Mouse (Mus musculus) spleen, adult 2 months (tissue): ENCODE measurements around the gene Gm12185. TPM values are rescaled to one million over a fixed set of nuclear protein-coding genes. Genes with fewer than 3 reads are reported as not detected.

Source experiments
- DNase-seq, 2 experiments: peaks; one replicate each; pipeline versions ENCODE4 v3.0.0 to v3.0.0-alpha.2; 2012 to 2021; ENCODE audit warnings: low spot score in 2 of 2, low read depth in 1 of 2
- H3K27ac ChIP-seq: fragments of 200-500 bp; 2 replicates; pipeline ENCODE4 v1.5.1; 2012; ENCODE audit warnings: low read length, inconsistent platforms; ENCODE audit not compliant: insufficient read depth
- H3K27me3 ChIP-seq: fragments of 200-500 bp; 2 replicates; pipeline ENCODE4 v1.6.1; 2012; ENCODE audit warnings: mild to moderate bottlenecking, moderate library complexity, low read length, inconsistent platforms; ENCODE audit not compliant: control insufficient read depth, insufficient read depth
- H3K36me3 ChIP-seq: fragments of 200-500 bp; 2 replicates; pipeline ENCODE4 v1.6.1; 2012; ENCODE audit warnings: mild to moderate bottlenecking, low read length, inconsistent platforms; ENCODE audit not compliant: control insufficient read depth, insufficient read depth
- H3K4me1 ChIP-seq: fragments of 200-500 bp; 2 replicates; pipeline ENCODE4 v1.6.1; 2011; ENCODE audit warnings: inconsistent platforms; ENCODE audit not compliant: control insufficient read depth, insufficient read depth, insufficient read length
- H3K4me3 ChIP-seq: fragments of 200-500 bp; 2 replicates; pipeline ENCODE4 v1.5.1; 2011; ENCODE audit warnings: mild to moderate bottlenecking, inconsistent platforms; ENCODE audit not compliant: insufficient read depth, insufficient read length; ENCODE audit errors: extremely low read depth
- CTCF ChIP-seq: fragments of 200-500 bp; IDR thresholded peaks from 2 replicates; pipeline ENCODE4 v1.5.1; 2011; ENCODE audit warnings: mild to moderate bottlenecking, inconsistent platforms; ENCODE audit not compliant: insufficient read depth, insufficient read length, insufficient replicate concordance; ENCODE audit errors: extremely low read depth
- POLR2A ChIP-seq: fragments of 200-500 bp; IDR thresholded peaks from 2 replicates; pipeline ENCODE4 v1.6.1; 2011; ENCODE audit warnings: low read depth, low read length, inconsistent platforms
- WGBS: fragments of 180-500 bp; shearing (Covaris S2); methylation state at CpG from one replicate; pipeline ENCODE4 v1.1.7; 2018; 5-methylcytosine and 5-hydroxymethylcytosine counted together
- polyA plus RNA-seq: library from polyadenylated mRNA; depleted of rRNA; stranded (reverse); fragments of >200 nt; gene quantifications from 2 replicates; pipeline ENCODE4 v1.2.3, GENCODE M21; 2012; rRNA removed

Gene Gm12185
- polyA plus RNA-seq, 1 experiment, result 0.23 TPM

DNA sequence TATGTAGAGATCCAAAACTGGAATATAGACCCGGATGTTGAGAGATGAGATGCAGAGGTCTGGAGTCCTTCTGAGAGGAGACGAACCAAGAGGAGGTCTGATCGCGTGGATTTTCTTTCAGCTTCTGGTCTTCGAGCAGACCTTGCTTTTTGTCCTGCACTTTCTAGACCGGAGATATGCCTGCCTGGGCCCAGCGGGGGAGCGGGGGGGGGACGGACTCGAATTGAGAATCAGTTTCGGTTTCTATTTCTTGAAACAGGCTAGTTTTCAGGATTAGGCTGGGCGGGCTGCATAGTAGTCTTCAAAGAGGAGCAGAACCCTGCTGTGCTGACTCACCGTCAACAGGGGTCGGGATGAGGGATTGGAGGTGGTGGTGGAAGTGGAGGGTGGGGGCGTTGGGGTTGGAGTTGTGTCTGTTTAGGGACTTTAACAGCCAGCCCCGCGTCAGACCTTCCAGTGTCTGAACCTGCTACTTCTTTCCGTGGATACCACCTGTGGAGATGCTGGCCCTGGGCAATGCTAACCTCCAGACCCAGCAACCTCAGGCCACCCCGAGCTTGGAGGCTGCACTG is 120.7 kb downstream of the Gm12185 start, which contains the start of gene Irgm1:
Gene Irgm1 (minus strand): TSS at position 483 of the 572 bp plus-strand sequence.
- no peaks in the 10 kb centered on the region for H3K27me3 ChIP-seq
- H3K4me3 ChIP-seq, result peak within 1 kb of the TSS; percentile 63
- TF ChIP-seq POLR2A, result peak; percentile 8; the same call in 1 of the 2 replicates
- TF ChIP-seq CTCF, result no peak
- WGBS, result under 1% methylated on average over 19 of the region's 19 CpGs
- peak within 1 kb of the TSS; percentile 97 for H3K27ac ChIP-seq
- peak; percentile 68 to 76 for DNase-seq
- peaks cover 11% of the 10 kb centered on the region for H3K36me3 ChIP-seq
- peaks cover 7% of the 10 kb centered on the region; the same call in 1 of the 2 replicates for H3K4me1 ChIP-seq

DNA sequence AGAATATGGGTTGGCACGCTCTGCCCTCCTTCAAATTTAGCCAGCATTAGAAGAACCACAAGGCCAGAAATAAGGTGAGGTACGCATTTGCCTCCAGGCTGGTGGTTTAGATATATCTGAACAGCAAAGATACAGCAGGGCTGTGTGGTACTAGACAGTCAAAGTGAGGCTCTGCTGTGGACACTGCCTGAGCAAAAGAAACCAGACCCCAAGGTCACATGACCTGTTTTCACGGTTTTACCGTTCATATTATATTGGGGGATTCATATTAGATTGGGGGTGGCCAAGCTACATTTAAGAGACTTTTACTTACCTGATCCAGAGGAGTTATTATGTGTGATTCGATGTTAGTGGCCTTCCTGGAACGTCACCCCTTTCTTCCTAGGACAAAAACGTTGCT is 121.2 kb downstream of the Gm12185 start:
- peak overlapping the region; percentile 63 for H3K4me3 ChIP-seq
- no peak for DNase-seq
- H3K27me3 ChIP-seq, result no peaks in the 10 kb centered on the region
- H3K27ac ChIP-seq, result peak overlapping the region; percentile 97
- TF ChIP-seq CTCF (no peak), POLR2A (no peak)
- under 1% methylated on average over 7 of the region's 7 CpGs for WGBS
- H3K4me1 ChIP-seq, result peaks cover 7% of the 10 kb centered on the region; the same call in 1 of the 2 replicates
- H3K36me3 ChIP-seq, result peaks cover 16% of the 10 kb centered on the region

GRCm38 (mm10) chr11:48869380-48870110 is 122.5 kb downstream of the Gm12185 start:
- Histone ChIP-seq H3K4me1 (peaks cover 4% of the 10 kb centered on the region; the same call in 1 of the 2 replicates), H3K27me3 (no peaks in the 10 kb centered on the region), H3K27ac (peak overlapping the region; percentile 67), H3K4me3 (peak overlapping the region; percentile 63), H3K36me3 (peaks cover 25% of the 10 kb centered on the region)
- TF ChIP-seq POLR2A, result no peak
- no peak for TF ChIP-seq CTCF
- 3% methylated on average over 7 of the region's 7 CpGs for WGBS
- DNase-seq, result no peak

DNA sequence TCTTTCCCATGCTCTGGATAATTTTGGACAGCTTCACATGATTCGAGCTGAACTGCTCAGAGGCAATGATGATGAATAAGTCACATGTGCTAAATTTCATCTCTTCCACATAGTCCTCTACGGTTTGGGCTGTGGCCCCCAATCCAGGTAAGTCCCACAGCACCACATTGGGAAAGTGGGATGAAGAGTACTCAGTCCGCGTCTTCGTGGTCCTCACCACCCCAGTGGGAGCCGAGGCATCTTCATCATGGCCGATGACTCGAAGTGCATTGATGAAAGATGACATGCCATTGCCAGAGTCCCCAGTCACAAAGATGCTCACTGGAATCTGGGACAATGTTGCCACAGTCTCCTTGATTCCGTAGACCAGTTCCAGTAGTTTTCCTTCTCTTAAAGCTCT is 125.5 kb downstream of the Gm12185 start:
- no peak for DNase-seq
- TF ChIP-seq POLR2A (no peak), CTCF (no peak)
- WGBS, result 97% methylated on average over 9 of the region's 9 CpGs
- H3K36me3 ChIP-seq, result peaks cover 26% of the 10 kb centered on the region
- H3K27me3 ChIP-seq, result no peaks in the 10 kb centered on the region
- H3K27ac ChIP-seq, result no peak overlapping the region
- H3K4me1 ChIP-seq, result no peaks in the 10 kb centered on the region
- H3K4me3 ChIP-seq, result no peak overlapping the region

- WGBS, result 62% methylated on average over 3 of the region's 3 CpGs
- Histone ChIP-seq H3K36me3 (peaks cover 26% of the 10 kb centered on the region), H3K27me3 (no peaks in the 10 kb centered on the region), H3K4me3 (no peak overlapping the region), H3K27ac (no peak overlapping the region), H3K4me1 (no peaks in the 10 kb centered on the region)
- TF ChIP-seq CTCF (no peak), POLR2A (no peak)
- no peak for DNase-seq
Measured at GRCm38 (mm10) chr11:48863808-48864207, 128.2 kb downstream of the Gm12185 start.

- H3K36me3 ChIP-seq, result peaks cover 24% of the 10 kb centered on the region
- 95% methylated on average over 1 of the region's 1 CpGs for WGBS
Measured at GRCm38 (mm10) chr11:48862784-48863319, 129.2 kb downstream of the Gm12185 start.

GRCm38 (mm10) chr11:48859014-48859413 is 133.0 kb downstream of the Gm12185 start:
- TF ChIP-seq POLR2A (no peak), CTCF (peak; percentile 20; the same call in 1 of the 2 replicates)
- WGBS, result under 1% methylated on average over 6 of the region's 6 CpGs
- DNase-seq, result peak; percentile 58 to 70

More at GRCm38 (mm10) chr11:48862784-48863319, 129.2 kb downstream of the Gm12185 start:
- Histone ChIP-seq H3K4me3 (no peak overlapping the region), H3K4me1 (no peaks in the 10 kb centered on the region), H3K27me3 (no peaks in the 10 kb centered on the region), H3K27ac (no peak overlapping the region)
- TF ChIP-seq POLR2A (no peak), CTCF (no peak)
- DNase-seq, result no peak

More at GRCm38 (mm10) chr11:48859014-48859413, 133.0 kb downstream of the Gm12185 start:
- no peak overlapping the region for H3K27ac ChIP-seq
- no peaks in the 10 kb centered on the region for H3K36me3 ChIP-seq
- no peak overlapping the region for H3K4me3 ChIP-seq
- peaks cover 5% of the 10 kb centered on the region; the same call in 1 of the 2 replicates for H3K4me1 ChIP-seq
- H3K27me3 ChIP-seq, result no peaks in the 10 kb centered on the region

Other genes starting within 250 kb of the Gm12185 start
- 2,204 and 3,047 TPM in 2 replicates for gene Rack1, start 191.9 kb downstream of the Gm12185 start, polyA plus RNA-seq
- gene Trim41, start 174.9 kb downstream of the Gm12185 start, polyA plus RNA-seq, result 24.4 and 24.7 TPM in 2 replicates
- gene Trim7, start 166.1 kb downstream of the Gm12185 start, polyA plus RNA-seq, result 53.6 and 63.6 TPM in 2 replicates
- gene Gm12184, start 165.6 kb downstream of the Gm12185 start, polyA plus RNA-seq, result 3.9 and 6.1 TPM in 2 replicates
- 10.6 and 13.0 TPM in 2 replicates for gene Irgm1, start 120.5 kb downstream of the Gm12185 start, polyA plus RNA-seq
- 0.36 and 0.37 TPM in 2 replicates for gene Gm5431, start 90.0 kb downstream of the Gm12185 start, polyA plus RNA-seq
- gene Psme2b, start 46.0 kb downstream of the Gm12185 start, polyA plus RNA-seq, result 8.3 and 12.9 TPM in 2 replicates
- 0.05 and 0.22 TPM in 2 replicates for gene Olfr56, start 13.3 kb downstream of the Gm12185 start, polyA plus RNA-seq
- 16.0 and 17.9 TPM in 2 replicates for gene 9930111J21Rik1, start 12.8 kb downstream of the Gm12185 start, polyA plus RNA-seq
- 2.1 and 2.5 TPM in 2 replicates for gene Tgtp1, start 1.9 kb upstream of the Gm12185 start, polyA plus RNA-seq
- gene 9930111J21Rik2, start 59.0 kb upstream of the Gm12185 start, polyA plus RNA-seq, result 10.8 and 11.0 TPM in 2 replicates
- 7.1 and 19.6 TPM in 2 replicates for gene Tgtp2, start 72.0 kb upstream of the Gm12185 start, polyA plus RNA-seq
- 16.8 and 16.9 TPM in 2 replicates for gene Ifi47, start 84.4 kb upstream of the Gm12185 start, polyA plus RNA-seq
- gene Olfr1396, start 122.6 kb upstream of the Gm12185 start, polyA plus RNA-seq, result 0.05 and 0.41 TPM in 2 replicates
- gene Olfr1395, start 150.0 kb upstream of the Gm12185 start, polyA plus RNA-seq, result not detected in 2 replicates
- not detected in 2 replicates for gene Olfr1394, start 162.2 kb upstream of the Gm12185 start, polyA plus RNA-seq
- 3.9 and 6.9 TPM in 2 replicates for gene Btnl9, start 194.9 kb upstream of the Gm12185 start, polyA plus RNA-seq
- 1.4 and 2.4 TPM in 2 replicates for gene Zfp62, start 211.1 kb upstream of the Gm12185 start, polyA plus RNA-seq